Mouse (Mus musculus): Measurements from ENCODE around the gene Hist1h1c. TPM values are rescaled to one million over a fixed set of nuclear protein-coding genes. Genes with fewer than 3 reads are reported as not detected.
"Not testable (repeated sequence)": the region's sequence is repeated elsewhere in the genome, so short reads cannot be mapped to it uniquely, and the experiment has no call there.

The Hist1h1c gene
- polyA plus RNA-seq, 1 experiment from 2014 or later: 16.7 TPM

DNA sequence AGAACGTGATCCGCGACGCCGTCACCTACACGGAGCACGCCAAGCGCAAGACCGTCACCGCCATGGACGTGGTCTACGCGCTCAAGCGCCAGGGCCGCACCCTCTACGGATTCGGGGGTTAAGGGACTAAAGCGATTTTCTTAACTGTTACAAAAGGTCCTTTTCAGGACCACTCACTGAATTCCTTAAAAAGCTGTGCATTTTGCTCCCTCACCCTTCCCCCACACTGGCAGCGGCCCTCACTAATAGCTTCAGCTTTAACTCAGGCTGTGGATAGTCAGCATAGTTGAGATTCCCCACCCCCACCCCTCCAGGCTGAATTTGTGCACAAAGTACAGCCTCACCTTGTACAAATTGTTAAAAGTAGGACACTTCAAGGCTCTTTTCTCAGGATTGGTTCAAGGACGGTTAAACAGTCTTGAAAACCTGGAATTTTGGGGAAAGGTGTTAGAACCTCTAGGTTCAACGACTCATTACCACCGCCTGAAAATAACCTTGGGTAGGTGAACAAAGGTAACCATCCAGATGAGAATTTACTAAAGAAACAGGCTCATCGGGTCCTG is 18.7 kb downstream of the Hist1h1c start:
- no peak; the same call in 1 of the 2 replicates for ATAC-seq
- Histone ChIP-seq H3K4me3 (replicated peaks; ENCODE audit: low read length) (peak overlapping the region; percentile 40), H3K4me1 (replicated peaks; ENCODE audit: control insufficient read depth, insufficient read depth, low read length) (peaks cover 21% of the 10 kb centered on the region), H3K27me3 (replicated peaks; ENCODE audit: control insufficient read depth, insufficient read depth, low read length) (no peaks in the 10 kb centered on the region), H3K9ac (replicated peaks; ENCODE audit: low read depth, low read length) (peak overlapping the region; percentile 53), H3K4me2 (ENCODE audit: low read length) (peak overlapping the region; percentile 72), H3K36me3 (ENCODE audit: control insufficient read depth, insufficient read depth) (no peaks in the 10 kb centered on the region), H3K27ac (ENCODE audit: low read length) (peak overlapping the region; percentile 77), H3K9me3 (ENCODE audit: control insufficient read depth, low read length) (no peaks in the 10 kb centered on the region)
- WGBS: 2% methylated on average over 16 of the region's 23 CpGs

DNA sequence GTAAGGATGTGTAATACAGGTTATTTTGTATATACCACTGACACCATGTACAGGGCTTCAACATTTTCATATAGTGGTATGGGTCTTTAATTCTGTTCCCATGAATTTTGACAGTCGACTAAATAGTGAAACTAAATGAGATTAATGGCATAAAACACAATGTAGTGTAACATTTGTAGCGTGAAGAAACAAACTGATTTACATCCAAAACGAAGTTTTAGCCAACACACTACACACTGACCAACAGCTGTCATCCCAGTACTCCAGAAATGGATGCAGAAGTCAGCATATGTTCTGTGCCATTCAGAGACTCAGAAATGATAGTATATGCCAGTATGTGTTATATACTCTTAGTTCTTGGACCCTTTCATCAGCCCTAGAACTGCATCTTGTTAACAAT is 19.3 kb downstream of the Hist1h1c start:
- no peaks in the 10 kb centered on the region for H3K27me3 ChIP-seq (replicated peaks; ENCODE audit: control insufficient read depth, insufficient read depth, low read length)
- 40% methylated on average over 3 of the region's 3 CpGs for WGBS
- peaks cover 19% of the 10 kb centered on the region for H3K4me1 ChIP-seq (replicated peaks; ENCODE audit: control insufficient read depth, insufficient read depth, low read length)
- H3K36me3 ChIP-seq (ENCODE audit: control insufficient read depth, insufficient read depth): no peaks in the 10 kb centered on the region
- no peaks in the 10 kb centered on the region for H3K9me3 ChIP-seq (ENCODE audit: control insufficient read depth, low read length)
- H3K9ac ChIP-seq (replicated peaks; ENCODE audit: low read depth, low read length): no peak overlapping the region
- no peak overlapping the region for H3K27ac ChIP-seq (ENCODE audit: low read length)
- H3K4me3 ChIP-seq (replicated peaks; ENCODE audit: low read length): no peak overlapping the region
- ATAC-seq: no peak
- no peak overlapping the region for H3K4me2 ChIP-seq (ENCODE audit: low read length)

DNA sequence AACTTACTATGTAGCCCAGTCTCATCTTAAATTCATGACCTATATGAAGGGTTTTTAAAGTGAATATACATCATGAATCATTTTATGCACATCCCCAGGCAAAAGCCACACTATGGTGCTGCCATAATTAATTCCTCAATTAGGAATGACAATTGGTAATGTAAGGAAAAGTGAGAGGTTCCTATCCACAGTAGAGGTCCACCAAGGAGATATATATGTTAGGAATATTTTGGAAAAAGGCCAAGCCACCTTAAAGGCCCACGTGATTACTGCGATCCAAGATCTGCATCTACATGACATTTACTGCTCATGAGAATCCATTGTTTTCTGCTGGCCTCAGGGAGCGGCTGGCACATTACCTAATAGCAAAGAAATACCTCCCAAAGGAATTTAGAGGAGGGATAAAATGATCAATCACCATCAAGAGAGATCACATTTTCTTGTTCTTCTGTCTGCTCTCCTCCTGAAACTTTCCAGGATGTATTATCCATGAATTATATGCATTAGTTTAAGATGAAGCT is 20.7 kb downstream of the Hist1h1c start:
- Histone ChIP-seq H3K27ac (ENCODE audit: low read length) (no peak overlapping the region), H3K4me3 (replicated peaks; ENCODE audit: low read length) (no peak overlapping the region)
- WGBS: 68% methylated on average over 3 of the region's 3 CpGs

DNA sequence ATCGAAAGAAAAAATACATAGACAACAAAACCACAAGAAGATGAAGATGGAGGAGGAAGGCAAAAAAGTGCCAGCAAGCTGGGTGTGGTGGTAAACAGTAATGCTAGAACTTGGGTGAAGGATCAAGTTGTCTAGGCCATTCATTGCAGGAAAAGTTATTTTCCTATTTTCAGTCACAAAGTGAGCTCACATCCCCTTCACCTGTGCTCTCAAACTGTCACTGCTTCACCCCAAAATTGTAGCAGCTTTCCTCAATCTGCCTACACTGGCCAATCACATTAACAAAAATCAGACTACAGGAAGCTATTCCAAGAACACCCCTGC is 21.3 kb downstream of the Hist1h1c start:
- Histone ChIP-seq H3K4me2 (ENCODE audit: low read length) (peak overlapping the region; percentile 94), H3K9ac (replicated peaks; ENCODE audit: low read depth, low read length) (no peak overlapping the region)
- ATAC-seq: no peak

More for the DNA sequence above, 20.7 kb downstream of the Hist1h1c start:
- no peak for ATAC-seq
- Histone ChIP-seq H3K36me3 (ENCODE audit: control insufficient read depth, insufficient read depth) (no peaks in the 10 kb centered on the region), H3K4me1 (replicated peaks; ENCODE audit: control insufficient read depth, insufficient read depth, low read length) (peaks cover 28% of the 10 kb centered on the region), H3K9ac (replicated peaks; ENCODE audit: low read depth, low read length) (no peak overlapping the region), H3K27me3 (replicated peaks; ENCODE audit: control insufficient read depth, insufficient read depth, low read length) (no peaks in the 10 kb centered on the region), H3K9me3 (ENCODE audit: control insufficient read depth, low read length) (no peaks in the 10 kb centered on the region), H3K4me2 (ENCODE audit: low read length) (no peak overlapping the region)

DNA sequence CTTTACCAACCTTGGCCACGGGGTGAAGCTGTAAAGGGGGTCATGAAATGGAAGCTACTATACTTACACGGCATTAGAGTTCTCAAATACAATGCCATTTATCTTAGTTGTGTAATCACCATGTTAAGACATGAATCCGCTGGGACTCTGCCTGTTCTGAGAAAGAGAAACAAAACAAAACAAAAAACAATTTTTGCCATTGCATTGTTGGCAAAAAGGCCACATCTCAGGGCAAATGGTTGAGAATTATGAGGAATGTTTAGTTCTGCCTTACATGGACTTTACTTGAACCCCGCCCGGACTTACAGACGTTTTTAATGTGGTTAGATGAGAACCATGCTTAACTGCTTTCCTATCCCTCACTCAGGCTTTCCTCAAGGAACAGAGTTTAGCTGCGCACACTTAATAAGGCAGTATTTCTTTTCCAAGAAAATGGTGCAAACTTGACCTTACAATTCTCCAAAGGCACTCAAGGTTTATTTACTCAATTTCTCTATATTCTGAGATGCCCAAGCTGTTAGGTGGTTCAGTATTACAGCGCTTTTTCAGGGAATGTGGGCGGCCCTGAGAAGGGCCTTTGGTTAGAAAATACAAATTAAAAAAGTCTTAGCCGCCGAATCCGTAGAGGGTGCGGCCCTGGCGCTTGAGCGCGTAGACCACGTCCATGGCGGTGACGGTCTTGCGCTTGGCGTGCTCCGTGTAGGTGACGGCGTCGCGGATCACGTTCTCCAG is 21.8 kb downstream of the Hist1h1c start:
- Histone ChIP-seq H3K36me3 (ENCODE audit: control insufficient read depth, insufficient read depth) (no peaks in the 10 kb centered on the region), H3K4me2 (ENCODE audit: low read length) (peak overlapping the region; percentile 94), H3K9ac (replicated peaks; ENCODE audit: low read depth, low read length) (peak overlapping the region; percentile 57), H3K27me3 (replicated peaks; ENCODE audit: control insufficient read depth, insufficient read depth, low read length) (no peaks in the 10 kb centered on the region), H3K27ac (ENCODE audit: low read length) (peak overlapping the region; percentile 86), H3K9me3 (ENCODE audit: control insufficient read depth, low read length) (no peaks in the 10 kb centered on the region), H3K4me3 (replicated peaks; ENCODE audit: low read length) (peak overlapping the region; percentile 51), H3K4me1 (replicated peaks; ENCODE audit: control insufficient read depth, insufficient read depth, low read length) (peaks cover 30% of the 10 kb centered on the region)
- WGBS: 1% methylated on average over 19 of the region's 27 CpGs
- peak; percentile 23 for ATAC-seq

More for the DNA sequence above, 21.3 kb downstream of the Hist1h1c start:
- Histone ChIP-seq H3K27me3 (replicated peaks; ENCODE audit: control insufficient read depth, insufficient read depth, low read length) (no peaks in the 10 kb centered on the region), H3K36me3 (ENCODE audit: control insufficient read depth, insufficient read depth) (no peaks in the 10 kb centered on the region), H3K4me1 (replicated peaks; ENCODE audit: control insufficient read depth, insufficient read depth, low read length) (peaks cover 30% of the 10 kb centered on the region), H3K4me3 (replicated peaks; ENCODE audit: low read length) (no peak overlapping the region; the same call in 1 of the 2 replicates), H3K27ac (ENCODE audit: low read length) (no peak overlapping the region; the same call in 1 of the 2 replicates), H3K9me3 (ENCODE audit: control insufficient read depth, low read length) (no peaks in the 10 kb centered on the region)
- WGBS: 76% methylated on average over 1 of the region's 1 CpGs

DNA sequence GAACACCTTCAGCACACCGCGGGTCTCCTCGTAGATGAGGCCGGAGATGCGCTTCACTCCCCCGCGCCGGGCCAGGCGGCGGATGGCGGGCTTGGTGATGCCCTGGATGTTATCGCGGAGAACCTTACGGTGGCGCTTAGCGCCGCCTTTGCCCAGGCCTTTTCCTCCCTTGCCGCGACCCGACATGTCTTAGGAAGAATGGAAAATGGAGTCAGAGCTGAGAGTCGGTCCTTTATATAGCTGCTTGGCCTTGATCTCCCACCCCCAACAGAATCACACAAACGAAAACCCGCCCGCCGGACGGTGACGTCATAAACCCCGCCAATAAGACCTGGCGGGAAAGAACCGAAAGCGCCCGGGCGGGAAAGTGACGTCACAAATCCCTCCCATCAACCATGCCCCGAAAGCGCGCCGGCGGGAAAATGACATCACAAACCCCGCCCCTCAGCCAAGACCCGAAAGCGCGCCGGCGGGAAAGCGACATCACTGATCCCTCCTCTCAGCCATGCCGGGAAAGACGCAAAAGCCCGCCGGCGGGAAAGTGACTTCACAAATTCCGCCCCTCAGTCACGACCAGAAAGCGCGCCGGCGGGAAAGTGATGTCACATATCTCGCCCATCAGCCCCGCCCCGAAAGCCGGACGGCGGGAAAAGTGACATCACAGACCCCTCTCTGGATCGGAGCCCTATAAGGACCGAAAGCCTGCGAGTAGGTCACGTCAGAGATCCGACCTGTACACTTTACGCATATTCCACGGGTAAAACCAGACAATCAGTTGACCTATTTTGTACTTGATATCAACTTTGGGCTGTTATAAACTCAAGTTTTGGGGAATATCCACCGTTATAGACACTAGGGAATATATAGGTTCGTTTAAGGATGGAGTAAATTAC is 22.6 kb downstream of the Hist1h1c start, which contains the start of gene Hist1h4a:
Gene Hist1h4a (minus strand): TSS at position 259 of the 893 bp plus-strand sequence.
- Histone ChIP-seq H3K9me3 (ENCODE audit: control insufficient read depth, low read length) (no peaks in the 10 kb centered on the region), H3K27ac (ENCODE audit: low read length) (peak within 1 kb of the TSS; percentile 86), H3K36me3 (ENCODE audit: control insufficient read depth, insufficient read depth) (no peaks in the 10 kb centered on the region), H3K4me3 (replicated peaks; ENCODE audit: low read length) (peak within 1 kb of the TSS; percentile 51), H3K4me2 (ENCODE audit: low read length) (peak within 1 kb of the TSS; percentile 94), H3K9ac (replicated peaks; ENCODE audit: low read depth, low read length) (peak within 1 kb of the TSS; percentile 57), H3K4me1 (replicated peaks; ENCODE audit: control insufficient read depth, insufficient read depth, low read length) (peaks cover 30% of the 10 kb centered on the region), H3K27me3 (replicated peaks; ENCODE audit: control insufficient read depth, insufficient read depth, low read length) (no peaks in the 10 kb centered on the region)
- ATAC-seq: peak; percentile 71
- under 1% methylated on average over 64 of the region's 72 CpGs for WGBS

DNA sequence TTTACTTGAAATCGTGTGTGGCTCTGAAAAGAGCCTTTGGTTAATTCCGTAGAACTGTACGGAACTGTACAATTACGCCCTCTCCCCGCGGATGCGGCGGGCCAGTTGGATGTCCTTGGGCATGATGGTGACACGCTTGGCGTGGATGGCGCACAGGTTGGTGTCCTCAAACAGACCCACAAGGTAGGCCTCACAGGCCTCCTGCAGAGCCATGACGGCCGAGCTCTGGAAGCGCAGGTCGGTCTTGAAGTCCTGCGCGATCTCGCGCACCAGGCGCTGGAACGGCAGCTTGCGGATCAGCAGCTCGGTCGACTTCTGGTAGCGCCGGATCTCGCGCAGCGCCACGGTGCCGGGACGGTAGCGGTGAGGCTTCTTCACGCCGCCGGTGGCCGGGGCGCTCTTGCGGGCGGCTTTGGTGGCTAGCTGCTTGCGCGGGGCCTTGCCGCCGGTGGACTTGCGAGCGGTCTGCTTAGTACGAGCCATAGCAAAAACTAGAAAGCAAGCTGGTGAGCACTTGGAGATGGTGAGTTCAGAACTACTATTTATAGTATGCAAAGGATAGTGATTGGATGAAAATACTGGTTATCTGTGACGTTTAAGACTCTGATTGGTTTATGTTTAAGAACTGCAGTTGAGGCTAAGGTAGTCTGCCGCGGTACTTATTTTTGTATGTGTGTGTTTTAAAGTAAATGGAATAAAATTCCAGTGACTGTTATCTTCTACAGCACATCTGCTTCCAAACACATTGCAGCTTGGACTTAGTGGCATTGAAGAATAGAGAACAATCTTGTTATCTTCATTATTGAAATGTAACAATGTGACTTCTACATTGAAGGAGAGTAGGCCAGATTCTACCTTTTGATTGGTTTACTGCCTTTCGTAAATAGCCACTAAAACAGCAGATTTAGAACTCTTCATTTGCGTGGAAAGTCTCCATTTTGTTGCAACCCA is 23.5 kb downstream of the Hist1h1c start, which contains the start of gene Hist1h3a:
Gene Hist1h3a (minus strand): TSS at position 516 of the 951 bp plus-strand sequence.
- peak; percentile 67 for ATAC-seq
- not testable (repeated sequence) for H3K36me3 ChIP-seq (ENCODE audit: control insufficient read depth, insufficient read depth); H3K9me3 ChIP-seq (ENCODE audit: control insufficient read depth, low read length); H3K27me3 ChIP-seq (replicated peaks; ENCODE audit: control insufficient read depth, insufficient read depth, low read length)
- Histone ChIP-seq H3K4me3 (replicated peaks; ENCODE audit: low read length) (peak within 1 kb of the TSS; percentile 63), H3K4me1 (replicated peaks; ENCODE audit: control insufficient read depth, insufficient read depth, low read length) (peaks cover 30% of the 10 kb centered on the region), H3K4me2 (ENCODE audit: low read length) (peak within 1 kb of the TSS; percentile 94), H3K27ac (ENCODE audit: low read length) (peak within 1 kb of the TSS; percentile 84), H3K9ac (replicated peaks; ENCODE audit: low read depth, low read length) (peak within 1 kb of the TSS; percentile 46)
- under 1% methylated on average over 31 of the region's 52 CpGs for WGBS

DNA sequence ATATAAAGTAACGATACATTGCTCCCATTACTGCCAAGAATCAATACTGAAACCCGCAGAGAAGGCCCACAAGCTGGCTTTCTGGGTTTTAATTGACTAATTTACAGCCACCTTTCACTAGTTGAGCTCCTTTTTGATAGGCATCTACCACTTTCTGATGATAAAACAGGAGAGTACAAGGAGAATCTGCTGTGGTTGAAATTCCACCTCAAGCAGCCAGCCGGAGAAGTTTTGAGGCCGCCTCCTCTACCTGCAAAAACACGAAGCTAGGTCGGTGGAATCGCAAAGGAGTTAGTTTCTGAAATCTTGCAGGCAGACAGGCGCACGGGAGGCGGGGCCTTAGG is 24.6 kb downstream of the Hist1h1c start:
- Histone ChIP-seq H3K4me3 (replicated peaks; ENCODE audit: low read length) (peak overlapping the region; percentile 63), H3K27ac (ENCODE audit: low read length) (peak overlapping the region; percentile 84), H3K4me1 (replicated peaks; ENCODE audit: control insufficient read depth, insufficient read depth, low read length) (peaks cover 25% of the 10 kb centered on the region), H3K27me3 (replicated peaks; ENCODE audit: control insufficient read depth, insufficient read depth, low read length) (no peaks in the 10 kb centered on the region), H3K36me3 (ENCODE audit: control insufficient read depth, insufficient read depth) (no peaks in the 10 kb centered on the region), H3K9me3 (ENCODE audit: control insufficient read depth, low read length) (no peaks in the 10 kb centered on the region), H3K4me2 (ENCODE audit: low read length) (peak overlapping the region; percentile 94), H3K9ac (replicated peaks; ENCODE audit: low read depth, low read length) (peak overlapping the region; percentile 37; the same call in 1 of the 2 replicates)
- under 1% methylated on average over 10 of the region's 10 CpGs for WGBS
- ATAC-seq: no peak
